Mouse (Mus musculus) hematopoietic stem cell, adult 5-6 weeks (primary cell): ENCODE measurements around the gene Ccl2. TPM values are rescaled to one million over a fixed set of nuclear protein-coding genes. Genes with fewer than 3 reads are reported as not detected.
A peak's percentile ranks its signal among the peaks of the same experiment; 100 is the strongest.

Experiments used
- ATAC-seq, 2 experiments: fragments of 125-278 bp in 1 of 2; replicated peaks in 1 of 2; 2 replicates each; pipeline ENCODE4 v1.8.0; 2016 to 2017; ENCODE audit warnings: inconsistent platforms in 2 of 2, mild to moderate bottlenecking in 2 of 2, moderate number of reproducible peaks in 2 of 2, low read depth in 1 of 2, moderate TSS enrichment in 1 of 2; ENCODE audit not compliant: low FRiP score in 2 of 2, poor library complexity in 2 of 2, severe bottlenecking in 2 of 2, insufficient read depth in 1 of 2, low TSS enrichment in 1 of 2
- total RNA-seq: library from RNA; stranded (forward); fragments of 172-1452, 232-1000 nt; gene quantifications from 2 replicates; pipeline ENCODE4 v1.2.3, GENCODE M21; 2017

Gene Ccl2
- total RNA-seq, 1 experiment from 2014 or later = 5.8 TPM

DNA sequence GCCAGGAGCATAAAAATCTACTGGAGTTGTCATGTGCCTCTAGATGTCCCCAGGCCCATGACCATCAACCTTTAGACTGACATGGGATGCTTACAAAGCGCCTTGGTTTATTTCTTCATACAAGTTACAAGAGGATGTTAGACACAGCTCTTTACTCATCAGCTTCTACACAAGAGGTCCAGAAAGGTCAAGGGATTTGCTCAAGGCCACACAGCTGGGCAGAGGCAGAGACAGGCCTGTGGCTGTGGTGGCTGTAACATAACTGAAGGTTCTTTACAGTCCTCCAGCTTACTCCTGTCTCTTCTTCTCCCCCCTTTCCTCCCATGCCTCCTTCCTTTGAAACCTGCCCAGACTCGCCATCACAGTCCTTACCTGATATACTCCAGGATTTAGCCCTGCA, 5.2 kb upstream of the Ccl2 start:
- no peak for ATAC-seq

DNA sequence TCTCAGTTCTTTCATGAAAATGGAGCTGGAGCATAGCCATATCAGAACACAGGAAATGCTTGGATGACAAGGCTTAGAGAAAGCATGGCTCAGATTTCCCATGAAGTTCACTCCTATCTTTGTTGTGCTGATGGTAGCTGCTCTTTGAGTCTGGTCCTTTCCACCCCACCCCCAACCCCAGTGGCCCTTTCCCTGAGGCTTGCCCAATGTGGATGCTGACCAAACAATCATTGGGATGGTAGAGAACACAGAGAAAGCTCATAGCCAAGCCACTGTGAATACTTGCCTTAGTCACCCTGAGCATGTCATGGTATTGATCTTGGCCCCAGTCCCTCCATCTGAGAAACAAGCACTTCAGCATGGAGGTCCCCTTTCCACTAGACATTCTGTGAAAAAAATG, 3.2 kb upstream of the Ccl2 start:
- ATAC-seq = no peak

DNA sequence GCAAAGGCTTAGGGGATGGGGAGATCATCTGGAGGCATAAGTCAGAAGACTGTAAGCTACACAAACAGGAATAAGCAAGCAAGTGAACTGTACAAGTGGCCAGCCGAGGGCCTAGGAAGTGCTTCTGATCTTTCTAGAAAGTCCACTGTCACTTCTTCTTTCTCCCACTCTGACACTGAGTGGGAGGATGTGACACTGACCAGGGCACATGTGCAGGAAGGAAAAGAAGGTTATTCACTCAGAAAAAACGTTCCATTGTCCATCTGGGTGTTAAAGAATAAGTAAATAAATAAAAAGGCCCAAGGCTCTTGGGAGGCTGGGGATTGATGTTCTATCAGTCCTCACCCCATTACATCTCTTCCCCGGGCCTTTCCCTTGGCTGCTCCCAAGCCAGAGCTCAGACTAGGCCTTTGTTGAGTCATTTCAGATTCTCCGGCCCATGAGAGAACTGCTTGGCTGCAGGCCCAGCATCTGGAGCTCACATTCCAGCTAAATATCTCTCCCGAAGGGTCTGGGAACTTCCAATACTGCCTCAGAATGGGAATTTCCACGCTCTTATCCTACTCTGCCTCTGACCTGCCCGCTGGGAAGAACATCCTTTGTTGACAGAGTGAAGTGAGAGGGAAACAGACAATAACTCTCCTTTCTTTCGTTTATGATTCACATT, 2.6 kb upstream of the Ccl2 start:
- no peak for ATAC-seq

DNA sequence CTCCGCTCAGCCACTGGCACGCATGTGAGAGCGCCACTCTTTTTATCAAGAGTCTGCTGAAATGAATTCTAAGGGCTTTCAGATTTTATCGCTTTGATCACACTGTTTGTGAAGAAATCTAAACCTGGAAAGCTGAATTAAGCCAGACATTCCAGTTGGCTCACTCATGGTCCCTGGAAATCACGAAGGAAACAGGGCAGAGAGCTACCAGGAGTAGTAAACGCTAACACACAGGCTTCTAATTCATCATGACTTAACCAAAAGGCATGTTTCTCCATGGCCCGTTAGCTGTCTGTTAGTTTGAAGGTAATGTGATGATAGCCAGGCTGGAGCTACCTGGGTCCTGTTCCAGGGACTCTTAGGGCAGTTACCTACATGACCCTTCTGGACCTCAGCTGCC, 925 bp upstream of the Ccl2 start:
- no peak for ATAC-seq

DNA sequence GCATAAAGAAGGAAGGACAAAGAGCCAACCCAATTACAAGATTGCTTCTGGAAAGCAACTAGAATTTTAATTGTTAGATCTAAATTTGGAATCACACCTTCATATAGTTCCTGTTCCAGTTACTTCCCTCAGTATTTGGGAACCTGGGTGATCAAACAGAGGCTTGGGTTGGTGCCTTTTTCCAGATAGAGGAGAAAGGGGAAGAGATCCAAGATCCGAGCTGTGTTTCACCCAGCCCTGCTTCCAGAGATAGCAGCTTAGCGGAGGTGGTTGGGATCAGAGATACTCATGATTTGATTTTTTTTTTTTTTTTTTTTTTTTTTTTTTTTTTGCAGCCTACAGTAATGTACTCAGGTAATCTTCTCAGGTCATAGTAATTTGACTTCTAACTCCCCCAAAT, 486 bp downstream of the Ccl2 start:
- ATAC-seq = no peak

DNA sequence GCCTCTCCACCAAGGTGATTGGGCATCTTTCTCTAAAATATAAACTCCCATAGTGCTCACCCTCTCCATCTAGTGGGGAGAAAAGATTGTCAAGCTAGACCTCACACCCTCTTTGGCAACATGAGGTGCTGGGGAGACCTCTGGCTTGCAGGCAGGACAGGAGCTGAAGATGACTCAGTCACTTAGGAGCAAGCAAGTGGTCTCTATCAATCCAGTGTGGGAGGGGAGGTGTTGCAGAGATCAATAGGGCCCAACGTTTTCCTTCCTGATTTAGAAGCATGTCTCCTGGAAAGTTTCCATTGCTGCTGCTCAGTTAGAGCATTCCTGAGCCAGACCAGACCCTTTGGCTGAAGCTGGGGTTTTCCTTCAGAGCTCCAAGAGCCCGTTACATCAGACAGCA, 3.2 kb downstream of the Ccl2 start, which contains the start of gene Gm17268:
TSS of gene Gm17268 (minus strand) at position 28 of the 400 bp plus-strand sequence.
- ATAC-seq = no peak

DNA sequence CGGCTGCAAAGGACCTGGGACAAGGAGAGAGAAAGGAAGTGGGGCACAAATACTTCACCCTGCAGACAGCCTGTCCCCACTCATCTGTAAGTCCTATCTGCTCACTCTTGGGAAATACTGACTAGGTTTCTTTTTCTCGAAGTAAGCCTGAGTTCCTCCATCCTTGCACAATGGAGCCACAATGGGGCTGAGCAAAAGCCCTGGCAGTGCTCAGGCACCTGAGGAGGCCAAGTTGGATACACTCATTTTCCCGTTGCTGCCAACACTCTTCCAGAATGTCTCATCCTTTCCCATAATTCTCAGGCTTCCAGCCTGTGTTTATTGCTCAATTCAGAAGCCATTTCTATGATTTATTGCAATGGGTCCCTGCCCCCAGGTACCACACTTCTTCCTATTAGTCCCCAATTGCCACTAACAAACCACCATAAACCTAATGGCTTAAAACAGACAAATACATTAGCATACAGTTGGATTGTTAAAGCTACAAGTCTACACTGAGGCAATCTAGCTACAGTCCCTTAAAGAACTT, 3.8 kb downstream of the Ccl2 start:
- no peak for ATAC-seq

DNA sequence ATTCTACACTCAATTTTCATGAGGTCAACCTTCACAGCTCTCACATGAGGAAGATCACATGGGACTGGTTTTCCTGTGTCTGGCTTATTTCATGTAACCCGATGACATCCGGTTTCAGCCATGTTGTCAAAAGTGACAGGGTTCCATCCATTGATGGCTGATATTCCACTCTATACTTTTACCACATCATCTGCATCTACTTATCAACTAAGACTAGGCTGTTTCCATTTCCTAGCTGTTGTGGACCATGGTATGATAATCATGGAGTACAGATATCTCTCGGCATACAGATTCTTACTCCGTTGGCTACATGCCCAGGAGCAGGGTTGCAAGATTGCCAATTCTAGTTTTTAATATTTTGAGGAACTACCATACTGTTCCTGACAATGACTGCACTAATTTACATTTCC, 6.3 kb downstream of the Ccl2 start:
- peak; percentile 52 to 71 for ATAC-seq

DNA sequence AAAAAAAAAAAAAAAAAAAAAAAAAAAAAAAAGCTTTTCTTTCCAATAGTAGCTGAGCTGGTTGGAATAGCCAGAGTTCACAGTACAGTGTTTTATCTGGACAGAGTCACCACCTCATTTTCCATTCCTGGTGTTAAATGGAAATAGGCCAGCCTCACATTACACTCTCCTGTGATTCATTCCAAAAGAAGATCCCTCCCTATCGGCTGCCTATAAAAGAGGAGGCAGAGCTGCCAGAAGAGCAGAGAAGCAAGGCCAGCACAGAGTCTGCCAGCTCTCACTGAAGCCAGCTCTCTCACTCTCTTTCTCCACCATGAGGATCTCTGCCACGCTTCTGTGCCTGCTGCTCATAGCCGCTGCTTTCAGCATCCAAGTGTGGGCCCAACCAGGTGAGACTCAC, 10.1 kb downstream of the Ccl2 start, which contains the start of gene Ccl7:
TSS of gene Ccl7 (plus strand) at position 242 of the 400 bp plus-strand sequence.
- no peak for ATAC-seq

DNA sequence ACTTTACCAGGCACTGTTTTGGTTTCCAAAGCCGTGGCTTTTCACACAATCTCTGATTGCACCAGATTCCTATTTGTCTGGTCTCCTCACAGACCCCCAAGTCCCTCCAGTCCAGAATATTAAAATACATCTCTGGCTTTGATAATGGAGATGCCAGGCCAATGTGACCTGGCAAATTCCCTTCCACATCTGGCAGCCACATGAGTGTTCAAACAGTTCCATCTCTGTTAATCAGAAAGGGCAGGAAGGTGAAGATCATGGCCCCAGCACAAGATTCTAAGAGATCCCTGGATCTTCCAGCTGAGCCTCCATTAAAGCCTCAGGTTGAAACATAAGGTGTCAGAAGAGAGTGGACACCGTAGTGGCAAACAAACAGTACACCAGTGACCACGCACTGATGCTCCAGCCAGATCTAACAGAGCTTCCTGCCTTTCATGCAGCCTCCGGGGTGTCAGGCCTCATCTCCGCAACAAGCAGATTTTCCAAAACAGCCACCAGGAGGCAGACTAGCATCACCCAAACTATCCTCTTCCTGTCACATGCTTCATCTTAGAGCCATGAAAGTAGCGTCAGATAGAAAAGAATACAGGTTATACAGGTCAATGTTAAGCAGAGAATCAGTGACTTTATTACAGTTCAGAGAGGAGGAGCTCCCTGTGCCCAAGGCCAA, 12.5 kb downstream of the Ccl2 start:
- 0 out of 4 replicates have a peak, but pooled peaks of 1 of the 2 experiments have one; percentile 12 for ATAC-seq

DNA sequence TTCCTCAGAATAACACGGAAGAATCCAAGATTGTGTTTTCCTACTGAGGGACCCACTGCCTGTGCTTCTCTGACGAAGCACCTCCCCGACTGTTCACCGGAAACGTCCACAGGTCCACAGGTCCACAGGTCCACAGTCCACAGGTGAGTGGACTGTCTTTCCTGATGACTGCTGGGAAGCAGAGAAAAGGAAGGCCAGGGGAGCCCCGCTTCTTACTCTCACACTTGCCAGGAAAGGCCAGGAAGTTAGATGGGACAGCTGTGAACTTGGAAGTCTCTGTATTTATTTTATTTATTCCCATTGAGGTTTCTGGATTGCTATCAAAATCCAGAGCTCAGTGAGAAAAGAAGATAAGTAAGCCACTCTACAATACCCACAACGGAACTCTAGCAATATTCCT, 18.5 kb downstream of the Ccl2 start:
- ATAC-seq = no peak

DNA sequence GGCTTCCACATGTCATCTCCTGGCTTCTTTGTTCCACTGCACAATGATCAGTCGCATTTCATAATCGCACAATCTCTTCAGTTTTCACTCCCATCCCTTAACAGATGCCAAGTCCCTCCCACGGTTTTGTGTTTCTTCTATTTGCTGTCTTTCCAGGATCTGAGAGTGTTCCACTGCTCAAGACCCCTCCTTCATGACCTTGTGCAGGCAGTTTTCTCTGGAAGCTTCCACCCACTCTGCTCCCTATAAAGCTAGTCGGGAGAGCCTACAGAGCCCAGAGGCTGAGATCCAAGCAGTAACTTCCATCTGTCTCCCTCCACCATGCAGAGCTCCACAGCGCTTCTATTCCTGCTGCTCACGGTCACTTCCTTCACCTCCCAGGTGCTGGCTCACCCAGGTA, 22.3 kb downstream of the Ccl2 start, which contains the start of gene Ccl11:
TSS of gene Ccl11 (plus strand) at position 178 of the 400 bp plus-strand sequence.
- ATAC-seq = no peak

DNA sequence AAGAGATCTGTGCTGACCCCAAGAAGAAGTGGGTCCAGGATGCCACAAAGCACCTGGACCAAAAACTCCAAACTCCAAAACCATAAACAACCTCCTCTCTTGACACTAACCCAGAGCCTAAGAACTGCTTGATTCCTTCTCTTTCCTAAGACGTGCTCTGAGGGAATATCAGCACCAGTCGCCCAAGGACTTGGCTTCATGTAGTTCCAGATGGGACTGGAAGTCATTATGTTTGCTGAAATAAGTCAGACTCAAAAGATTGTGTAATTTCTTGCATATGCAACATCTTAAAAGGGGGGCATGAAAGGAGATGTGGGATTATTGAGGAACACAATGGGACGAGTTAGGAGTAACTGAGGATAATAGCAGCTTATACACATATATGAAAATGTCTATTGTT, 26.9 kb downstream of the Ccl2 start:
- ATAC-seq = no peak

DNA sequence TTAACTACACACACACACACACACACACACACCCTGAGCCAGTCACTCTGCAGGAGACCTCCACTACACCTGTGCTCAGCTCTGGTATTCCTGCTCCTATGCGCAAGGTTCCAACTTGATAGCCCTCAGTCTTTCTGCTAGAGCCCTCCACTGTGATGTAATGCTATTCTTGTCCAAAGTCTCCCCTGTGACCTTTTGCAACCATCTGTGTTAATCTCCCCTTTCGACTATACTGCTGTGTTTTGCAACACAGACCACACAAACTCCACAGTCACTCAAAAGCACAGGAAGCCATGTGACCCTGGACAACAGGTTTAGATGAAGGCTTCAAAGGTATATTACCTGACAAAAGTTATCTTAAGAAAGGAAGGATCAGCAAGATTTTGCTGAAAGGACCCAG, 28.1 kb downstream of the Ccl2 start:
- no peak for ATAC-seq

DNA sequence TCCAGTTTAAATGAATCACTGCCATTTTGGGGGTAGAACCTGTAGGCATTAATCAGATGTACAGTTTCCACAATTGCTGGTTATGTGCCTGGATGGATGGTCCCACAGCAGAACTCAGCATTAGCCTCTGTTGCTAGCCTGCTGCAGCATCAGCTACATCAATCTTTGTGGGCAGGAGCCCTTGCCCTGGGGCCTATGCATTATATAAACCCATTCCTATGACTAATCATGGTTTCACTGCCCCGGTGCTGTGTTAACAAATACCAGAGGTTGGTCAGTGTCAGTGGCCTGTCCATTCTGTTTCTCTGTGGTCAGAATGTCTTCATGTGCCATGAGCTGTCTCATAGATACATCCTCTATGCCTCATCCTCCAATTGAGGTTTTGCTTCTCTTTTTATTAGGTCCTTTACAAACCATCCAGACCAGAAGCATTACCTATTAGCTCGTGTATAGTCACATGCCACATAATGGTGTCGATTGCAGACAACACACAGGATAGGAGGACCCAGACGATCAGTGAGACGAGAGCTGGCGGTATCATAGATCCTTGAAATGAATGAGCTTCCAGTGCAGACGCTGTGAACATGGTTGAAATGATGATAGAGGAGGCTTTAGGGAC, 31.7 kb downstream of the Ccl2 start:
- no peak for ATAC-seq

DNA sequence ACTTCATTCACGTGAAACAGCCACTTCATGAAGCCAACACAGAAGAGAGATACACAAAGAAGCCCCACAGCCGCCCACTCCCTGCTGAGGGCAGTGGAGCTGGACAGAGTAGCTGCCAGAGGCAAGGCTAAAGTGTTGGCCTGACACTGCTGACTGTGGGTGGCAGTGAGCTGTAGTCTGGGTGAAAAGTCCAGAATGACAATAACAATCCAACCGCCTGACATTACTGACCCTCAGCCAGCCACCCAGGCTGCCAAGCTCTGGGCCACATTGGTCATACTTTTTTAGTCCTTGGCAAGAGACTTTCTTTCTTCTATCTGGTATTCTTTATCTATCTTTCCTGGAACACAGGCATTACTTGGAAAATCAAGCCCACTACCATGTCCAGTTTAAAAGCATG, 35.7 kb downstream of the Ccl2 start:
- no peak for ATAC-seq

DNA sequence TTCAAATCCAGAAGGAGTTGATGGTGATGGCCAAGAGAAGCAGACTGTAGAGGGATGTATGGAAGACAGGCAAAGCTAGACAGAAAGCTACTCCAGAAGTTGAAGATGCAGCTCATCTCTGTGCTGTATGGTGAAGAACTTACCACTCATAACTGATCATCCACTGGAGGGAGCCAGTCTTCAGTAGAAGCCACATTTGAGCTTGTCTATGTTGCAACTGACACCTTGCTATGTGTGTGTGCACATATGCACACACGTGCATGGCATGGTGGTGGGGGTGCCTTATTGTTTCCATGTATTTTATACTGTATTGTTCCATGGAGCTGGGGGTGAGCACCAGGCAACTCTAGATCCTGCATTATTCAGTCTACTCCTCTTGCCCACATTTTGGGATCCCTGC, 37.0 kb downstream of the Ccl2 start:
- no peak for ATAC-seq

DNA sequence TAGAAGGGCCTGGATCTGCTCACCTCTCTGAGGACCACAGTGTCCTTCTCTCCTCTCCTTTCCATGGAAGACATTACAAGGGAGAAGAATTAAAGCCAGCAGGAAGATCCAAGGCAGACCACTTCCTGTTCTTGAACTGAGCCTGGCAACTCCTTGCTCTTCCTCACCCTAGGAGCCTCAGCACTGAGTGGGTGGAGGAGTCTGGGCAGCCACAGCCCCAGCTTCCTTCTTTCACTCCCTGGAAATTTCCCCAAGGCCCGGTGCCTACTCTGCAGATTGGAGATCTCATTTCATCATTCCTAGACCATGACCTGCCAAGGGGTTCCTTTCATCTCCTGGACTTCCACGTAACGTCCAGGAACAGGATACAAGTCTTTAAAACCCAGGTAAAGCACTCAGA, 37.6 kb downstream of the Ccl2 start:
- ATAC-seq = no peak
